Mouse (Mus musculus) megakaryocyte, embryonic 14.5 days (primary cell): ENCODE results near the gene Evi5.

Experiments
- FLI1 ChIP-seq: IDR thresholded peaks from 2 replicates; pipeline ENCODE4 v1.6.1; 2012; ENCODE audit warnings: low read length, inconsistent platforms, mixed read lengths
- GATA1 ChIP-seq: IDR thresholded peaks from 3 replicates; pipeline ENCODE4 v1.6.1; 2012; ENCODE audit warnings: mixed read lengths, low read length, inconsistent platforms, borderline replicate concordance

DNA sequence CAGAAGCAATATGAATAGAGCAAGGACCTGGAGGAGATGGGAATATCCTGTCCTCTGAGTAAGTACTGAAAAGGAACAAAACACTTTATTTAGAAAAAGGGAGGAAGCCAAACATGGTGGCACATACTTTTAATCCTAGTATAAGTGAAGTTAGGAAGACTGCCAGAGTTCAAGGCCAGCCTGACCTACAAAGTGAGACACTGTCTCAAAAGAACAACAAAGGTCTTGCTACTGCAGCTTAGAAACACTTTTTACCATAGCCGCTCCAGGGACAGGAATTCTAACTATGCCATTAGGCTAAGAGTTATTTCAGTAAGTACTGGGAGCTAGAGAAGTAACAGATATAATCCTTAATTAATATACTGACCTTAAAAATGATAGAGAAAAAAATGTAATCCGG is 60.3 kb downstream of the Evi5 start:
- TF ChIP-seq GATA1 = no peak
- TF ChIP-seq FLI1 = no peak
